Mouse (Mus musculus) olfactory bulb, adult 2 months (tissue): ENCODE results near the gene Trib2. TPM values are rescaled to one million over a fixed set of nuclear protein-coding genes. Genes with fewer than 3 reads are reported as not detected.

Experiments
- H3K27ac ChIP-seq: fragments of 200-500 bp; 2 replicates; pipeline ENCODE4 v1.5.1; 2012; ENCODE audit warnings: low read depth, low read length; ENCODE audit not compliant: insufficient read depth
- H3K4me1 ChIP-seq: fragments of 200-500 bp; 2 replicates; pipeline ENCODE4 v1.6.1; 2012; ENCODE audit warnings: low read length; ENCODE audit not compliant: control insufficient read depth, insufficient read depth
- H3K4me3 ChIP-seq: fragments of 200-500 bp; 2 replicates; pipeline ENCODE4 v1.5.1; 2012; ENCODE audit warnings: mild to moderate bottlenecking, low read depth, low read length, moderate library complexity; ENCODE audit not compliant: insufficient read depth
- CTCF ChIP-seq: fragments of 200-500 bp; IDR thresholded peaks from 2 replicates; pipeline ENCODE4 v1.5.1; 2012; ENCODE audit warnings: low read depth, mild to moderate bottlenecking, low read length, moderate library complexity; ENCODE audit not compliant: insufficient read depth
- POLR2A ChIP-seq: fragments of 200-500 bp; IDR thresholded peaks from 2 replicates; pipeline ENCODE4 v1.6.1; 2012; ENCODE audit warnings: mild to moderate bottlenecking, low read depth, low read length, moderate library complexity; ENCODE audit not compliant: insufficient read depth
- WGBS: fragments of 180-500 bp; shearing (Covaris S2); methylation state at CpG from one replicate; pipeline ENCODE4 v1.1.7; 2018; 5-methylcytosine and 5-hydroxymethylcytosine counted together
- polyA plus RNA-seq: library from polyadenylated mRNA; stranded (reverse); fragments of >200 nt; gene quantifications from 2 replicates; pipeline ENCODE4 v1.2.4, GENCODE M21; 2012; ENCODE audit warnings: low replicate concordance; ENCODE audit not compliant: missing spikeins, insufficient read depth, insufficient read length

The Trib2 gene
- polyA plus RNA-seq, 1 experiment: not detected

GRCm38 (mm10) chr12:15816254-15816605 is 492 bp downstream of the Trib2 start:
- peaks cover 11% of the 10 kb centered on the region for H3K4me1 ChIP-seq
- under 1% methylated on average over 23 of the region's 23 CpGs for WGBS

GRCm38 (mm10) chr12:15815576-15816253 is 1.0 kb downstream of the Trib2 start:
- Histone ChIP-seq H3K4me1 (peaks cover 11% of the 10 kb centered on the region), H3K27ac (peak overlapping the region; percentile 77), H3K4me3 (peak overlapping the region; percentile 76)
- under 1% methylated on average over 49 of the region's 49 CpGs for WGBS
- TF ChIP-seq POLR2A (peak; percentile 16; the same call in 1 of the 2 replicates), CTCF (0 out of 2 replicates have a peak, but pooled peaks have one; percentile 14)

More at GRCm38 (mm10) chr12:15816254-15816605, 492 bp downstream of the Trib2 start:
- peak overlapping the region; percentile 76 for H3K4me3 ChIP-seq
- TF ChIP-seq CTCF: no peak
- TF ChIP-seq POLR2A: no peak
- H3K27ac ChIP-seq: peak overlapping the region; percentile 77

GRCm38 (mm10) chr12:15815170-15815575 is 1.5 kb downstream of the Trib2 start:
- under 1% methylated on average over 23 of the region's 23 CpGs for WGBS
- TF ChIP-seq CTCF (no peak), POLR2A (no peak)
- Histone ChIP-seq H3K27ac (peak overlapping the region; percentile 74), H3K4me1 (peaks cover 11% of the 10 kb centered on the region), H3K4me3 (peak overlapping the region; percentile 76)

GRCm38 (mm10) chr12:15814249-15815081 is 2.3 kb downstream of the Trib2 start:
- H3K27ac ChIP-seq: peak overlapping the region; percentile 79
- TF ChIP-seq POLR2A (no peak), CTCF (no peak)
- H3K4me3 ChIP-seq: peak overlapping the region; percentile 76
- peaks cover 15% of the 10 kb centered on the region for H3K4me1 ChIP-seq
- 3% methylated on average over 32 of the region's 32 CpGs for WGBS

- 18% methylated on average over 5 of the region's 5 CpGs for WGBS
- peaks cover 17% of the 10 kb centered on the region for H3K4me1 ChIP-seq
- peak overlapping the region; percentile 65; the same call in 1 of the 2 replicates for H3K27ac ChIP-seq
- peak overlapping the region; percentile 28; the same call in 1 of the 2 replicates for H3K4me3 ChIP-seq
- TF ChIP-seq CTCF (no peak), POLR2A (no peak)
Measured at GRCm38 (mm10) chr12:15813819-15814165, 2.9 kb downstream of the Trib2 start.

- TF ChIP-seq POLR2A (no peak), CTCF (no peak)
- peak overlapping the region; percentile 17; the same call in 1 of the 2 replicates for H3K4me3 ChIP-seq
- peaks cover 17% of the 10 kb centered on the region for H3K4me1 ChIP-seq
- peak overlapping the region; percentile 65 for H3K27ac ChIP-seq
- WGBS: 35% methylated on average over 12 of the region's 12 CpGs
Measured at GRCm38 (mm10) chr12:15813133-15813818, 3.4 kb downstream of the Trib2 start.

- no peak for TF ChIP-seq CTCF
- no peak for TF ChIP-seq POLR2A
- peaks cover 17% of the 10 kb centered on the region for H3K4me1 ChIP-seq
- H3K4me3 ChIP-seq: peak overlapping the region; percentile 22
- H3K27ac ChIP-seq: peak overlapping the region; percentile 57
- 39% methylated on average over 6 of the region's 6 CpGs for WGBS
Measured at GRCm38 (mm10) chr12:15812139-15812962, 4.4 kb downstream of the Trib2 start.

- Histone ChIP-seq H3K4me1 (peaks cover 14% of the 10 kb centered on the region), H3K27ac (peak overlapping the region; percentile 57), H3K4me3 (peak overlapping the region; percentile 22)
- 25% methylated on average over 4 of the region's 4 CpGs for WGBS
- TF ChIP-seq CTCF (no peak), POLR2A (no peak)
Measured at GRCm38 (mm10) chr12:15811682-15812081, 5.0 kb downstream of the Trib2 start.
